Mouse (Mus musculus): ENCODE results near the gene Tesk1.
A peak's percentile ranks its signal among the peaks of the same experiment; 100 is the strongest.

Gene Tesk1

DNA sequence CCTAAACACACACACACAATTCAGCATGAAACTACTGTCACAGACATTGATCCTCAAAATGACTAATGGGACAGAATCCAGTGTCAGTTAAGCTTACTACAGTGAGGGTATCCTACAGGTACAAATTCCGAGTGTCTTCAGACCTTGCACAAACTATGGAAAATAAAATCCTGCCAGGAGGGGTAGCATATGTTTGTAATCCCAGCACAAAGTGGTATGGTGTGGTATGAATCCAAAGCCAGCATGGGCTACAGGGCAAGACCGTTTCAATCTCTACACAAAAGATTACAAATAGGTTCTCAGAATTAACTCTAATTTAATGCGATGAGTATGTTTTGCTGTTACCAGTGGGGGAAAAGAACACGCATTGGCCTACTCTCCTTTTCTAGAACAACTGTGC lies at the start of gene Tesk1:
Gene Tesk1, plus strand, starts transcription at position 301 of the 400 bp plus-strand sequence.
- no peak for DNase-seq (ENCODE audit: low read depth, low spot score)

DNA sequence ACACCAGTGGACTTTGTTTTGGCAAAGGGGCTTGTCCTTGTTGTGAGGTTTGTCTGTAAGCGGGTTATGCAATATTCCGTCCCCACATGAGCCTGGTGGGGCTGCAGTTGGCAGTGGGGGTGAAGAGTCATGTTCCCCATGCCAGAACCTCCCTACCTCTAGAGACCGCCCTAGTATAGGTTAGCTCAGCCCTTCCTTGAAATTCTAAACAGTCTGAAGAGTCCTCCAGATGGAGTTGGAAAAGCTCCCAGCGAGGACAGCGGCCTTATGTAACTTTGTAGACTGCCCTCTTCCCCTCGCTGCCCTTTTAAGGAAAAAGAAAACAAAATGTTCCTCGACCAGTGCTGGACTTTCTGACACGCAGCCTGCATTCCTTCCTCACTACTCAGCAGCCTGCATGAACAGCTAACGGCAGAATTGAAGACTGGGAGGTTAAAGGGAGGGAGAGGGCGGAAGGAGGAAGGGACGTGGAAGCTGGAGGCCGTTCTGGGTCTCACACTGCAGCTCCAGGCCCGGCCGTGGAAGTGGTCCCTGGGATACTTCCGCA lies 47.3 kb upstream of the Tesk1 start:
- peak; percentile 96 for DNase-seq (ENCODE audit: low read depth, low spot score)

GRCm38 (mm10) chr4:43395147-43395546 lies 46.6 kb upstream of the Tesk1 start:
- no peak for DNase-seq (ENCODE audit: low read depth, low spot score)

DNA sequence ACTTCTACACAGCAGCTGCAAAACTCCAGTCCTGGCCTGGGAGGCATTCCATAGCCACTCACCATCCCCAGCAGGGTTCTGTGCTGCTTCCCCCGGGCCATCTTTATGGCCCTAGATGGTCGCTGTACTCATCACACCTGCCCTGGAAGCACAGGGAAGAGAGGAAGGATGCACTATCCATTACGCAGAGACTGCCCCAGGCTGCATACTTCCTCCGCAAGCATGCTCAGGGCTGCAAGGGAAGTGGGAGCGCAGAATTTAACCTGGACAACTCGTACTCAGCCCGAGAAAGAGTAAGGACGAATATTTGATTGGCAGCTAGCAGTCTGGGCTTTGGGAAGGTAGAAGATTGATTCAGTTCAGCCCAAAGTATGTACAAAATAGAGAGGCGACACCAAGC lies 45.9 kb upstream of the Tesk1 start:
- no peak for DNase-seq (ENCODE audit: low read depth, low spot score)

GRCm38 (mm10) chr4:43396381-43396780 lies 45.4 kb upstream of the Tesk1 start:
- DNase-seq (ENCODE audit: low read depth, low spot score), result no peak

- DNase-seq (ENCODE audit: low read depth, low spot score), result no peak
Measured at GRCm38 (mm10) chr4:43398014-43398413, 43.7 kb upstream of the Tesk1 start.

DNA sequence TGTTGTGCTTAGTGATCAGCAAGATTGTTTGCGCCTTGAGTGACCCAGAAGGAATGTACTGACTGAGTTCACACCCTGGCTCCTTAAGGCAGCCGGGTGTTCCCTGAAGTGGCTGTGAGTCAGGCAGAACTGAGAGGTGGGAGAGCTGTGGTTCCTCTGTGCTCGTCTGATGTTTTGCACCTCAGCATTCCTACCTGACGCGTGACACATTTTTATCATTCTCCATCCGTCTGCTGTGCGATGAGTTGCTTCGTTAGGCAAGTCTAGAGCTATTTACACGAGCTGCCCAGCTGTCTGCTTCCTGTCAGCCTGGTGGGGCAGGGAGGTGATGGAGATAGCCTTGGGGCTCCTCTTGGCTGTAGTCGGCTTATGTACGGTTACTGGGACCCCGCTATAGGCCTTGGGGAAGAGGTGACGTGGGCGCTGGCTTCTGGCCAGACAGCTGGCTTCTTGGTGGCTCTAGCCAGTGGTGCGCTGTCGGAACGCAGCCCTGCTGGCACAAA lies 42.9 kb upstream of the Tesk1 start:
- DNase-seq (ENCODE audit: low read depth, low spot score), result peak; percentile 73

- peak; percentile 90 for DNase-seq (ENCODE audit: low read depth, low spot score)
Measured at GRCm38 (mm10) chr4:43399391-43400131, 42.2 kb upstream of the Tesk1 start.

DNA sequence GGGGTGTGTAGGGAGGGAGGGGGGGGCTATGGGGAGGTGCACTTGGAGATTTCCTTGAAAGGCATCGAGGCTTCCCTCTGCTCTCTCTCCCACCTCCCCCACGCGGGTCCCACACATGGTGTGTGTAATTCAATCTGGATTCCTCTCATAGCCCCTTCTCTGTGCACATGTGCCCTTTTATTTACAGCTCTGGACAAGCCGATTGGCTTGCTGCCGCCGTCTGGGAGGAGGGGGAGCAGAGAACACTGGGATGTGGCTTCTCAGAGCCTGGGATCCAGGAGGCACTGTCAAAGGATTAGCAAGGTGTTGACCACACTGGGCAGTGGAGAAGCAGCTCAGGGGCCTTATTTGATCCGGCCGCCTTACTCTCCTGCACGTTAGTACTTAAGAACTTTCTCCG lies 40.8 kb upstream of the Tesk1 start:
- no peak for DNase-seq (ENCODE audit: low read depth, low spot score)

GRCm38 (mm10) chr4:43401486-43401885 lies 40.3 kb upstream of the Tesk1 start:
- DNase-seq (ENCODE audit: low read depth, low spot score), result no peak

DNA sequence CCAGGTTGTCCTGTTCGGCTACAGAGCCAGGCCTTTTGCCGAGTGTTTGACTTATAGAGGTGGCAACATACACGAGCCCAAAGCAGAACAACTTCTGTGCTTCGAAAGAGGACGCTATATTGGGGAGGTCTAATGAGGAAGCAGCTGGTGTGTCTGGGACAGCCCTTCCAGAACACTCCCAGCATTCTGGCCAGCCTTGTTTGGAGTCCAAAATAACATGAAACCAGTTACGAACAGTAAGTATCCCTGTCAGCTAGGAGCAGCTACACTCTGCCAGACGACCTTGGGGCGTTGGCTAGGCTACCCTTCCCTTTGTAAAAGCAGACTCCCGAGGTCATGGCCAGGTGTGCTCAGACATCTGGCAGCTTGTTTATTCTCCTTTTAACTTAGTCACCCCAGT lies 39.5 kb upstream of the Tesk1 start:
- DNase-seq (ENCODE audit: low read depth, low spot score), result peak; percentile 78

DNA sequence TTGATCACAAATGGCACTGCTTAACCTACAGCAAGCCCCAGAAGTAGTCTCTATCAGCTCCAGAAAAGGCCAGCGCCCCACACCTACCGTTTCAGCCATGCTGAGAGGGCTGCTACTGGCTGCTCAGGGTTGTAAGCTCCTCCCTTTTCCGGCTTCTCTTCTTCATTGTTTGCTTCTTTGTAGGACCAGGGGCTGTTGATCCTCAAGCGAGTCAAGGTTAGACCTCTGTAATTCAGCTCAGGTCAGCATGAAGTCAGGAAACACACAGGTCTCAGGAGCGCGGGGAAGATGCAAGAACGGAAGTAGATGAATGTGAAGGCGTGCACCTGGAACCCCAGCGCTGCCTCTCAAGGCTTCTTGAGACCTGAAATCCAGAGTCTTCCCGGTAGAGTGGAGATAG lies 37.0 kb upstream of the Tesk1 start:
- no peak for DNase-seq (ENCODE audit: low read depth, low spot score)

DNA sequence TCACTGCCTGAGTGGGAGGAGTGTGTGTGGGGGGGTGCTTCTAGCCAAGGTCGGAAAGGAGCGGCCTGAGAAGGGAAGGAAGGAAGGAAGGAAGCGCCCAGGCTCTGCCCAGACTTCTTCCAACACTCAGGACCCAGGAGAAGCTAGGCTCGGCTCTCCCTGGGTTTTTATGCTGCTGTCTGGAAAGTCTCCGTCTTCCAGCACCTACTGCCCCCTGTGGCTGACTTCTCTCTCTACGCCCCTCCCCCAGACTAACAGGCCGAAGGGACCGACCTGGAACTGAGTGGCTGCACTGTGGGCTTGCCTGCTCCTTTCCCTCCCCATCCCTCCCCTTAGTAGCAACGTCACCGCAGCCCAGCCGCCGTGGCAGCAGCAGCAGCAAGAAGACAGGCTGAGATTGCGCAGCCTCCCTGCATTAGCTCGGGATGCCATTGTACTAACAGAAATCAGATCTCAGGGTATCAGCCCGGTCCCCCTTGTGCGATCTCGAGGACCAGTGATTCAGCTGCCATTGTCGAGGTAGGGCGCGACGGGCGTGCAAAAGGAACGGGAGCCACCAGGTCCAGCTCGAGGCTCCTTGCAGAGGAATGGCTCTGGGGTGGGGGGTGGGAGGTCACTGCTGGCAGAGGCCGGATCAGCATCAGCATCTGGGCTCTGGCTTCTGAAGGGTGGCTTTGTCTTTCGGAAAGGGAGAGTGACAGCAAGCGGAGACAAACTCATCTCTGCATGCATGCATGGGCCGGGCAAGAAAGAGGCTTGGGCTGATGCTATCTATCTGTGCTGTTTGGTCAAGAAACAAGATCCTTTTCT lies 35.4 kb upstream of the Tesk1 start:
- peak; percentile 87 for DNase-seq (ENCODE audit: low read depth, low spot score)

DNA sequence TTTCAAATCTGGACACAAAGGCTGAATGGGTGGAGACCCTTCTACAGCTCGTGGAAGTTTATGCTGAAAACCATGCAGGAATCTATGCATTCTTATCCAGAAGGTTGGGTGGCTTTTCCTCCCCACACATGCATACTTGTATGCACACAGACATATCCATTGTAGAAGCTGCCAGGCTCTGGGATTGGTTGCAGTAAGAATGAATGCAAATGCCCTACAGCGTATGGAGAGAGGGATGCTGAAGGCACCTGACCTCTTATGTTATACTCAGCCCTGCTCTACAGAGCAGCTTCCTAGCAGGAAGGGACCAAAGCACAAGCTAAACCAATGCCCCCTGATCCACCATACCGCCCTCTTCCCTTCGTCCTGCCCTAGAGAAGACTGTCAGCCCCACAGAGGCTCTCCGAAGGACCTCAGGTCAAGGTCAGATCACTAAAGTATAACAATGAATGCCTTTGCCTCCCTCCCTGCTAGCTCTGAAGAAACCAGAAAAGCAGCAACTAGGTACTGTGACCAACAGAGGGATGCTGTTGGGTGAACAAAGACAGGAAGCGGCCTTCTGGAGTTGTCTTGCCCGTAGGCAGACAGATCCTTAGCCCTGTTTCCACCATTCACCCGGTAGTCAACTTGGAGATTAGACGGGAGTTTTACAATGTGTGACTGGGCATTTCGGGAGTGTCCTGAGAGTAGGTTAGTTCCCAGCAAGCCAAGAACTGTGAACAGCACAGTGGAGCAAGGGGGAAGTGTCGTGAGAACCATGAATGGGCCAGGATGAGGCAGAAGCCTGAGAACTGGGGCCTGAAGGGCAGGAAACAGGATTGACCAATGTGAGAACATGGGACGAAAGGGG lies 34.4 kb upstream of the Tesk1 start:
- no peak for DNase-seq (ENCODE audit: low read depth, low spot score)

GRCm38 (mm10) chr4:43414761-43415160 lies 27.0 kb upstream of the Tesk1 start:
- no peak for DNase-seq (ENCODE audit: low read depth, low spot score)

DNA sequence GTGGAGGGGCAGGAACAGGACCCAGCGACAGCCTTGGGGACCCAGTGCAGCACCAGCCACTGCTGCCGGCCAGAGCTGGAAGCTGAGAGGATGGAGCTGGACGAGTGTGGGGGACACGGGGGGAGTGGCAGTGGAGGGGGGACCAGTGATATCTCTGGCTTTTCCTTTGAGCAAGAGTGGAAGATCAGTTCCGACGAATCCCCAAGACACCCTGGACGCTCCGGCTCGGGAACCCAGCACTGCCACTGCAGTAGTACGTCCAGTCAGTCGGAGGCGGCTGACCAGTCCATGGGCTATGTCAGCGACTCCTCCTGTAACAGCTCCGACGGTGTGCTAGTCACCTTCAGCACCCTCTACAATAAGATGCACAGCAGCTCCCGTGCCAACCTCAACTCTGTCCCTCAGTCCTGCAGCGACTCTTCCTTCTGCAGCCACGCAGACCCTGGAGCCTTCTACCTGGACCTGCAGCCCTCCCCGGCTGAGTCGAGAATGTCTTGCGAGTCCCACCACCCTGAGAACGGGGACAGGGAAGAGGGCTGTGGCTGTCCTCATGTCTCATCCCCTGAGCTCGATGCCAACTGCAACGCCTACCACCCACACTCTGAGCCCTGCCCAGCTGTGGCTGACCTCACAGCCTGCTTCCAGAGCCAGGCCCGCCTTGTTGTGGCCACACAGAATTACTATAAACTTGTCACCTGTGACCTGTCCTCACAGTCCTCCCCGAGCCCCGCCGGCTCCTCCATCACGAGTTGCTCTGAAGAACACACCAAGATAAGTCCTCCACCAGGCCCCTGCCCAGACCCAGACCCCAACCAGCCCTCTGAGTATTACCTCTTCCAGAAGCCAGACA lies 26.3 kb upstream of the Tesk1 start:
- DNase-seq (ENCODE audit: low read depth, low spot score), result no peak

DNA sequence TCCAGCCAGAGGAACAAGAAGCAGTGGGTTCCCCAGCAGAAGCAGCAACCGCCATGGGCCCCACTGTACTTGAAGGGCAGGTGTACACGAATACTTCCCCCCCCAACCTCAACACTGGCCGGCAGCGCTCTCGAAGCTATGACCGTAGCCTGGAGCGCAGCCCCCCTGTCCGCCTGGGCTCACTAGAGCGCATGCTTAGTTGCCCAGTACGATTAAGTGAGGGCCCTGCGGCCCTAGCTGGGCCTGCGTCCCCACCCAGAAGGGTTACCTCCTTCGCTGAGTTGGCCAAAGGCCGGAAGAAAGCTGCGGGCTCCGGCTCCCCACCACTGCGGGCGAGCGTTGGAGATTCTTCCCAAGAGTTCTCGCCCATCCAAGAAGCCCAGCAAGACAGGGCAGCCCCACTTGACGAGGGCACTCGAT lies 25.7 kb upstream of the Tesk1 start:
- no peak for DNase-seq (ENCODE audit: low read depth, low spot score)

GRCm38 (mm10) chr4:43417269-43418062 lies 24.3 kb upstream of the Tesk1 start:
- no peak for DNase-seq (ENCODE audit: low read depth, low spot score)

GRCm38 (mm10) chr4:43418450-43418849 lies 23.3 kb upstream of the Tesk1 start:
- DNase-seq (ENCODE audit: low read depth, low spot score), result no peak

Data from skeletal muscle tissue, adult 2 months (tissue).